Mouse (Mus musculus): ENCODE data around the gene Fut2.

- TF ChIP-seq CTCF (IDR thresholded peaks at IDR 0.05; ENCODE audit: low read depth), result no peak
- no peak for TF ChIP-seq EP300 (IDR thresholded peaks at IDR 0.05; ENCODE audit: low read depth)
These were observed 5.3 kb downstream of the Fut2 start for GRCm38 (mm10) chr7:45660746-45661478.

Measured in liver, postnatal 0 days (tissue).